Mouse (Mus musculus) liver, embryonic 14.5 days (tissue): ENCODE data around the gene Tmem45b.

Experiments used
- CTCF ChIP-seq: IDR thresholded peaks from 2 replicates; pipeline ENCODE4 v1.5.1; 2016; ENCODE audit warnings: antibody characterized with exemption, low read depth, control low read depth
- EP300 ChIP-seq: IDR thresholded peaks from 2 replicates; pipeline ENCODE4 v1.6.1; 2016; ENCODE audit warnings: antibody characterized with exemption, low read depth

GRCm38 (mm10) chr9:31463692-31464474 lies at the start of gene Tmem45b:
- TF ChIP-seq CTCF (no peak), EP300 (no peak)
